Comparison of ENCODE assay signal across 8 mouse cellular contexts in the genomic region with DNA sequence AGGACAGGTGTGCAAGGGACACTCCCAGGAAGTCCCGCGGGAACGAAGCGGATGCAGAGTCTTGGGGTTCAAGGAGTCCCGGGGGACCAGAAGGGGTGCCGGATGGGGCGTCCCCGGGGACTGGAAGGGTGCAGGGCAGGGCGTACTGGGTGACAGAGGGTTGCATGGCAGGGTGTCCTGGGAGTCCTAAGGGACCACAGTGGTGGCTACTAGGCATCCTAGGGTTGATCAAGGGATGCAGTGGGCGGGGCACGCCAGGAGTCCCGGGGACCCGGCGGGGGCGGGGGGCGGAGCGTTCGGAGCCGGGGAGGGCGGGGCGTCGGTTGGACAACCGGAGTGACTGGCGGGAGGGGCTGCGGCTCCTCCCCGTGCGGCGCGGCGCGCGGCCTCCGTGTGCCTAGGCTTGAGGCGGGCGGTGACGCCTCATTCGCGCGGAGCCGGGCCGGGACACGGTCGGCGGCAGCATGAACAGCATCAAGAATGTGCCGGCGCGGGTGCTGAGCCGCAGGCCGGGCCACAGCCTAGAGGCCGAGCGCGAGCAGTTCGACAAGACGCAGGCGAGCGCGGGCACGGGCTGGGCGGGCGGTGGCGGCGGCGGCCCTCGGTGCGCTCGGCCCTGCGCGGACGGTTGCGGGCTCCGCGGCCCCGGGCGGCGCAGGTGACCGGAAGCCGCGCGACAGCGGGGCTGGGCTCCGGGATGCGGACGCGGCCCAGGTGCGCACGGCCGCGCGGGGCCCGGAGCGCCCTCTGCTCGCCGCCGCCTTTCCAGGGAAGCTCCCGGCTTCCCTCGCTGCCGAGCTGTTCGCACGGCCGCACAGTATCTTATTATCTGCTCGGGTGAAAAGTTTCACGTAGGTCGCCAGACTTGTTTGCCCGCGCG. TPM values are rescaled to one million over a fixed set of nuclear protein-coding genes. Genes with fewer than 3 reads are reported as not detected.
DNase-seq lines count a peak whose midpoint lies in the region; ATAC-seq and TF ChIP-seq lines count a peak whose summit lies in the region.

A gene (plus strand): TSS at position 330 of the 880 bp plus-strand sequence.

- peaks cover 31% of the 10 kb centered on the region for H3K27me3 ChIP-seq in E14TG2a.4 (ENCODE audit: insufficient read depth, low read length)
- H3K27me3 ChIP-seq in erythroblast, embryonic 14.5 days (ENCODE audit: control insufficient read depth), result peaks cover 45% of the 10 kb centered on the region
- H3K27me3 ChIP-seq in heart, embryonic 14.5 days (ENCODE audit: control insufficient read depth, insufficient read depth, low read length), result no peaks in the 10 kb centered on the region; the same call in 1 of the 2 replicates
- H3K27me3 ChIP-seq in liver, embryonic 15.5 days, result peaks cover 42% of the 10 kb centered on the region
- H3K27me3 ChIP-seq in neural tube, embryonic 11.5 days (ENCODE audit: control insufficient read depth, insufficient read depth, low read length), result peaks cover 17% of the 10 kb centered on the region

- H3K4me2 ChIP-seq in heart, embryonic 14.5 days (ENCODE audit: low read length), result peak within 1 kb of the TSS; percentile 91
- H3K4me2 ChIP-seq in liver, embryonic 15.5 days, result peak within 1 kb of the TSS; percentile 95
- H3K4me2 ChIP-seq in neural tube, embryonic 11.5 days (ENCODE audit: low read depth), result peak within 1 kb of the TSS; percentile 88

- peaks cover 59% of the 10 kb centered on the region for H3K4me1 ChIP-seq in E14TG2a.4 (replicated peaks; ENCODE audit: low read depth, low read length)
- H3K4me1 ChIP-seq in erythroblast, embryonic 14.5 days (ENCODE audit: control insufficient read depth), result peaks cover 23% of the 10 kb centered on the region
- H3K4me1 ChIP-seq in heart, embryonic 14.5 days (ENCODE audit: control insufficient read depth in 2 of 2, insufficient read depth in 2 of 2, low read length in 2 of 2), result peaks cover 12 to 16% of the 10 kb centered on the region in 2 experiments; a peak in 3 of 4 replicates
- peaks cover 46% of the 10 kb centered on the region for H3K4me1 ChIP-seq in liver, embryonic 15.5 days (replicated peaks)
- H3K4me1 ChIP-seq in neural tube, embryonic 11.5 days (ENCODE audit: control insufficient read depth, insufficient read depth, low read length), result 0 out of 2 replicates have a peak, but pooled peaks cover 5% of the 10 kb centered on the region

- H3K9ac ChIP-seq in heart, embryonic 14.5 days (ENCODE audit: low read length), result peak within 1 kb of the TSS; percentile 83
- H3K9ac ChIP-seq in liver, embryonic 15.5 days, result peak within 1 kb of the TSS; percentile 71
- peak within 1 kb of the TSS; percentile 59 for H3K9ac ChIP-seq in neural tube, embryonic 11.5 days (ENCODE audit: low read length)

- H3K36me3 ChIP-seq in E14TG2a.4 (ENCODE audit: insufficient read depth, low read length), result no peaks in the 10 kb centered on the region
- no peaks in the 10 kb centered on the region; the same call in 1 of the 2 replicates for H3K36me3 ChIP-seq in erythroblast, embryonic 14.5 days (ENCODE audit: control insufficient read depth)
- no peaks in the 10 kb centered on the region for H3K36me3 ChIP-seq in heart, embryonic 14.5 days (ENCODE audit: control insufficient read depth, insufficient read depth, low read length)
- H3K36me3 ChIP-seq in liver, embryonic 15.5 days (replicated peaks), result no peaks in the 10 kb centered on the region
- H3K36me3 ChIP-seq in neural tube, embryonic 11.5 days (ENCODE audit: control insufficient read depth, insufficient read depth, low read length), result no peaks in the 10 kb centered on the region

- DNase-seq in brain, embryonic 14.5 days (ENCODE audit: low read depth), result peak; percentile 67
- DNase-seq in kidney, postnatal 10 days, result peak; percentile 93
- DNase-seq in neural tube, embryonic 11.5 days (ENCODE audit: low spot score), result peak; percentile 66
- DNase-seq in testis, postnatal 14 days (ENCODE audit: low spot score), result peak; percentile 79

- TF ChIP-seq CTCF in E14TG2a.4 (conservative IDR thresholded peaks at IDR 0.05; ENCODE audit: low read length), result no peak
- no peak for TF ChIP-seq CTCF in brain, embryonic 14.5 days (IDR thresholded peaks at IDR 0.05; ENCODE audit: borderline replicate concordance, extremely low read depth, insufficient read depth, insufficient read length)

- no peak within 1 kb of the TSS for H3K27ac ChIP-seq in heart, embryonic 14.5 days (replicated peaks in 1 of 2; ENCODE audit: control insufficient read depth in 1 of 2, insufficient read depth in 1 of 2, low read depth in 2 of 2, low read length in 2 of 2)
- peak within 1 kb of the TSS; percentile 83 for H3K27ac ChIP-seq in liver, embryonic 15.5 days (replicated peaks)
- no peak within 1 kb of the TSS for H3K27ac ChIP-seq in neural tube, embryonic 11.5 days (ENCODE audit: low read depth, low read length)

- H3K4me3 ChIP-seq in E14TG2a.4 (replicated peaks; ENCODE audit: low read length), result peak within 1 kb of the TSS; percentile 87
- peak within 1 kb of the TSS; percentile 71 for H3K4me3 ChIP-seq in erythroblast, embryonic 14.5 days (replicated peaks)
- H3K4me3 ChIP-seq in heart, embryonic 14.5 days (ENCODE audit: control insufficient read depth in 1 of 2, insufficient read depth in 1 of 2, low read depth in 1 of 2, low read length in 2 of 2), result peak within 1 kb of the TSS; percentile 76 to 86
- peak within 1 kb of the TSS; percentile 70 for H3K4me3 ChIP-seq in liver, embryonic 15.5 days (replicated peaks)
- peak within 1 kb of the TSS; percentile 69 for H3K4me3 ChIP-seq in neural tube, embryonic 11.5 days (ENCODE audit: low read depth, low read length)

- peak; percentile 66 for ATAC-seq in heart, embryonic 14.5 days (ENCODE audit: insufficient number of reproducible peaks, insufficient read depth, low FRiP score, low read depth)
- peak; percentile 78 for ATAC-seq in liver, embryonic 15.5 days (ENCODE audit: insufficient read depth)
- peak; percentile 58 for ATAC-seq in neural tube, embryonic 11.5 days (ENCODE audit: insufficient read depth, low FRiP score, low TSS enrichment)

- peak; percentile 45; the same call in 1 of the 2 replicates for TF ChIP-seq POLR2A in brain, embryonic 14.5 days (IDR thresholded peaks at IDR 0.05; ENCODE audit: borderline replicate concordance, extremely low read depth, insufficient read depth, insufficient read length, poor library complexity, severe bottlenecking)

- H3K9me3 ChIP-seq in E14TG2a.4 (ENCODE audit: low read length), result no peaks in the 10 kb centered on the region
- H3K9me3 ChIP-seq in erythroblast, embryonic 14.5 days (ENCODE audit: control insufficient read depth, low read length), result no peaks in the 10 kb centered on the region
- no peaks in the 10 kb centered on the region for H3K9me3 ChIP-seq in heart, embryonic 14.5 days (ENCODE audit: control insufficient read depth, low read length)
- no peaks in the 10 kb centered on the region for H3K9me3 ChIP-seq in liver, embryonic 15.5 days (replicated peaks)
- no peaks in the 10 kb centered on the region for H3K9me3 ChIP-seq in neural tube, embryonic 11.5 days (ENCODE audit: control insufficient read depth, low read length)

- WGBS in heart, embryonic 14.5 days, result 1% methylated on average over 102 of the region's 106 CpGs
- WGBS in liver, embryonic 15.5 days (ENCODE audit: insufficient replicate concordance), result under 1% methylated on average over 104 of the region's 106 CpGs
- 2% methylated on average over 61 of the region's 106 CpGs for WGBS in neural tube, embryonic 11.5 days

RNA-seq across cellular contexts. Expression of the gene that starts here (rescaled TPM):
- polyA plus RNA-seq in brain, embryonic 14.5 days (2012; rRNA removed), result 17.7 and 23.9 TPM in 2 replicates
- 0.37 and 0.38 TPM in 2 replicates for polyA plus RNA-seq in erythroblast, embryonic 14.5 days (2012)
- polyA plus RNA-seq in heart, embryonic 14.5 days (2014; fragmentation: Nextera tagmentation; extraction: Ambion mirVana), result 5.0 and 5.3 TPM in 2 replicates
- polyA plus RNA-seq in liver, embryonic 15.5 days (2015; fragmentation: Nextera tagmentation; extraction: Ambion mirVana), result 11.4 and 12.9 TPM in 2 replicates
- 4.4 and 5.3 TPM in 2 replicates for polyA plus RNA-seq in neural tube, embryonic 11.5 days (2014; fragmentation: Nextera tagmentation; extraction: Ambion mirVana)
